Mouse (Mus musculus): Measurements from ENCODE around the gene Igsf10.

DNA sequence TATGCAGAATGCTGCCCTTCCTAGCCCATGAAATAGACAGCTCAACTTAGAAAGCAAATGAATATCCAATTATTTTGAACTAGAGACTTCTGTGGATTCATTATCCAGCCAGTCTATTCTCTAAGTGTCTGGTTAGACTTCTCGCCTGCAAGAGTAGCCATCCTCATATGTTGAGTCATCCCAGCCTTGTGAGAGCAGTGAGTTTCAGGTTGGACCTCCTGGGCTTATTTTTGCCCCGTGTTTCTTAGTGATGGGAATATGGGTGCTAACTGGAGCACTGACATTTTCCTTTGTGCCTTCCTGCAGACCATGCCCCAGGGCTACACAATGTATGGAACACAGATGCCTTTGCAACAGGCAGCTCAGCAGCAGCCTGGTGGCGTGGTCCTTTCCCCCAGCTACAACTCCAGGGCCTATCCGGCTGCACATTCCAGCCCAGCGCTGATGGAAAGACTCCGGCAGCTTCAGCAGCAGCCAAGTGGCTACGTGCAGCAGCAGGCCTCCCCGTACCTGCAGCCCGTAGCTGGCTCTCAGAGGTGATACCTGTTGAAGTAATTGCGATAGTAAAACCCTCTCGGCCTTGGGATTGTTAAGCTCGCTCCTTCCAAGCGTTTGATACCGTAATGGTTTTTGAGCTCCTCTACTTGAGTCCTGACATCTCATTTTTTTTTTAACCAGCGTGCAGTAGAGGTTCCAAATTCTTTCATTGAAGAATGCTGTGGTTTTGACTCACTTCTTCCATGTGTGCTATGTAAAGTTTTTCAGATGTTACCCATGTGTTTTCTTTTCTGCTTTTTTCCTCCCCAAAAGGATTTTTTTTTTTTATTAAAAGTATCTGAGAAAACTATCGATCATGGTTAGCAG is 48.3 kb downstream of the Igsf10 start:
- TF ChIP-seq CTCF (IDR thresholded peaks at IDR 0.05; ENCODE audit: control insufficient read depth, insufficient read depth, insufficient read length) (no peak), MYOD1 (IDR thresholded peaks at IDR 0.05; ENCODE audit: control insufficient read depth, insufficient read length, low read depth) (no peak), MAX (IDR thresholded peaks at IDR 0.05) (peak; percentile 42), USF1 (IDR thresholded peaks at IDR 0.05; ENCODE audit: low read depth) (no peak)

All from C2C12 (cell line).